Mouse (Mus musculus) bone marrow, adult 2 months (tissue): Measurements from ENCODE around the gene Mpo.

ENCODE experiments used
- CTCF ChIP-seq: fragments of 200-500 bp; IDR thresholded peaks from 2 replicates; pipeline ENCODE4 v1.5.1; 2011; ENCODE audit warnings: low read length, control low read depth; ENCODE audit not compliant: control insufficient read depth, insufficient read depth
- POLR2A ChIP-seq: fragments of 200-500 bp; IDR thresholded peaks from 2 replicates; pipeline ENCODE4 v1.6.1; 2011; ENCODE audit warnings: low read depth, mild to moderate bottlenecking, control low read depth, low read length, borderline replicate concordance; ENCODE audit not compliant: control insufficient read depth

DNA sequence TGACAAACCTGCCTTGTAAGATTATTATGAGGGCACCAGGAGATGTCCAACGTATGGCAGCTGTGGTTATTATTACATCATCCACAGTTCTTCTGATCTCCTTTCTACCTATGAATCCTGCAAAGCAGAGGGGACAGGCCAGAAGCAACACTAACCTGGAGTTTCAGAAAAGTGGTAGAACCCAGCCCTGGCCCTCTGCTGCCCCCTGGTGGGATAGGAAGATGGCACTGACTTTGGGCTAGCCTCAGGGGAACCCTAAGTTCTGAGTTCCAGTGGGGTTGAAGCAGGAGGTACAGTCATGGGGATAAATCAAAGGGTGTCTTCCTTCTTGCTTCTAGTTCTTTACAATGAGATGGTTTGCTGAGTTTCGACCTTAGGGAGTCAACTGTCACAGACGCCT is 22.4 kb upstream of the Mpo start:
- TF ChIP-seq POLR2A (no peak), CTCF (peak; percentile 99)
